Mouse (Mus musculus) adrenal gland, postnatal 0 days (tissue): ENCODE measurements around the gene Tpsg1. TPM values are rescaled to one million over a fixed set of nuclear protein-coding genes. Genes with fewer than 3 reads are reported as not detected.

Experiments
- polyA plus RNA-seq: library from polyadenylated mRNA; unstranded; fragments of >200 nt; fragmentation: Nextera tagmentation; extraction: Ambion mirVana; gene quantifications from 2 replicates; pipeline ENCODE4 v1.2.1, GENCODE M21; 2015

The Tpsg1 gene
- polyA plus RNA-seq = 0.68 and 1.3 TPM in 2 replicates

DNA sequence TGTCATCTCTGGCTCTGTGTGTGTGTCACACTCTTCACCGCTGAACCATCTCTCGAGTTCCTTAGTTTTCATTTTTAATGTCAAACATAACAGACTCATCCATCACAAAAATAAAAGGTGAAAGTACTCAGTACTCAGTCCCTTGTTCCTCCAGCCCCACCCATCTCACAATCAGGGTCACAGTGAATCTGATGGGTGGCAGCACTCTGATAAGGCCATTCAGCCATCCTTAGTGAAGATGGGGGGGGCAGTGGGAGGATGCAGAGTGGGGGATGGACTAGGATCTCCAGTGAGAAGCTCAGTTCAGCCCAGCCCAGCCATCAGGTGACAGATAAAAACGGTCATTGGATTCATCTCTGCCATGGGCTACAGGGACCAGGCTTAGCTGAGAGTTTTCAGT is at the start of gene Tpsg1:
TSS of gene Tpsg1 (plus strand) at position 301 of the 400 bp plus-strand sequence.

DNA sequence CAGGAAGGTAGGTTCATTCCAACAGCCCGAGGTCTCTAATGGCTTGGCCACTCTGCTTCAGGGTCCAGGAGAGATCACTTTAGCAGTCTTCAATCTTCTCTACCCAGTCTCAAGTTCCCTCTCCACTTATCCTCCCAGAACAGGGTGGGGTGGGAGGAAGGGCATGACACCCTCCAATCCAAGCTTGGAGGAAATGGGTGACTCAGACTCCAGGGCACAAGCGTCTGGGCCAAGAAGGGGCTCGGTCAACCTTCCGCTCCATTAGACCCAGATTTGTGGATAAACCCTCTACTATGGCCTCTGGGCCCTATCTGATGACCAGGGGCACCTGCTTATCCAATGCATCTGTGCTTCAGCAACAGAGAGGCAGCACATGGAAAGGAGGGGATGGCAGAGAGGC is 23.6 kb upstream of the Tpsg1 start, which contains the start of gene Tpsab1:
TSS of gene Tpsab1 (minus strand) at position 101 of the 400 bp plus-strand sequence.

DNA sequence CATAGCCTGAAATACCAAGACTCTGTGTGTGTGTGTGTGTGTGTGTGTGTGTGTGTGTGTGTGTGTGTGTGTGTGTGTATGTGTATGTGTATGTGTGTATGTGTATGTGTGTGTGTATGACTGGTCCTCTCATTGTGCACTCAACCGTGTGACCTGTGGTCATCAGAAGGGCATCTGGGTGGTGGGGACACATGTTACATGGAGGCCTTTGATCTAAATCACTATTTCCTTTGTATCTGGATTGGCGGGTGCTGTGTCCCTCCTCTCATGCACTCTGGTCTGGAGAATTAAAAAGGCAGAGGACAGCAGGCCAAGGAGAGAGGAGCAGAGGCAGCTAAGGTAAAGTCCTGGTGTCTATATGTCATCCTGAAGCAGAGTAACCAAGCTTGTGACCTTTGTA is 3.1 kb upstream of the Tpsg1 start, which contains the start of gene Tpsb2:
TSS of gene Tpsb2 (plus strand) at position 301 of the 400 bp plus-strand sequence.

Other genes starting within 250 kb of the Tpsg1 start
- gene Ptx4, start 248.5 kb upstream of the Tpsg1 start, polyA plus RNA-seq = 0.17 and 0.25 TPM in 2 replicates
- gene Clcn7, start 235.9 kb upstream of the Tpsg1 start, polyA plus RNA-seq = 11.8 and 20.7 TPM in 2 replicates
- gene Ccdc154, start 206.8 kb upstream of the Tpsg1 start, polyA plus RNA-seq = 0.06 TPM in 1 of 2 replicates, not detected in the other
- gene Gm38655, start 193.8 kb upstream of the Tpsg1 start, polyA plus RNA-seq = 0.33 and 0.40 TPM in 2 replicates
- 34.5 and 37.5 TPM in 2 replicates for gene BC003965, start 184.7 kb upstream of the Tpsg1 start, polyA plus RNA-seq
- gene Unkl, start 180.9 kb upstream of the Tpsg1 start, polyA plus RNA-seq = 6.8 and 7.2 TPM in 2 replicates
- gene Gnptg, start 129.1 kb upstream of the Tpsg1 start, polyA plus RNA-seq = 69.2 and 75.2 TPM in 2 replicates
- 59.7 and 65.7 TPM in 2 replicates for gene Tsr3, start 129.1 kb upstream of the Tpsg1 start, polyA plus RNA-seq
- gene Baiap3, start 112.9 kb upstream of the Tpsg1 start, polyA plus RNA-seq = 7.5 and 11.9 TPM in 2 replicates
- 292 and 391 TPM in 2 replicates for gene Ube2i, start 94.7 kb upstream of the Tpsg1 start, polyA plus RNA-seq
- 0.44 and 1.4 TPM in 2 replicates for gene Prss34, start 70.9 kb upstream of the Tpsg1 start, polyA plus RNA-seq
- 0.14 and 0.75 TPM in 2 replicates for gene Prss28, start 60.6 kb upstream of the Tpsg1 start, polyA plus RNA-seq
- not detected in 2 replicates for gene Prss29, start 50.6 kb upstream of the Tpsg1 start, polyA plus RNA-seq
- 1.0 and 2.1 TPM in 2 replicates for gene Tpsab1, start 23.7 kb upstream of the Tpsg1 start, polyA plus RNA-seq
- gene Tpsb2, start 3.0 kb upstream of the Tpsg1 start, polyA plus RNA-seq = 45.1 and 65.1 TPM in 2 replicates
- gene Cacna1h, start 64.5 kb downstream of the Tpsg1 start, polyA plus RNA-seq = 4.6 and 7.3 TPM in 2 replicates
- 0.17 and 0.30 TPM in 2 replicates for gene Tekt4, start 85.3 kb downstream of the Tpsg1 start, polyA plus RNA-seq
- gene Sstr5, start 128.0 kb downstream of the Tpsg1 start, polyA plus RNA-seq = 0.11 TPM in 2 replicates
- gene Sox8, start 201.4 kb downstream of the Tpsg1 start, polyA plus RNA-seq = 2.1 and 2.4 TPM in 2 replicates
- 16.2 and 32.9 TPM in 2 replicates for gene Lmf1, start 209.8 kb downstream of the Tpsg1 start, polyA plus RNA-seq